Mouse (Mus musculus) liver, embryonic 14.5 days (tissue): ENCODE data around the gene Arhgap10. TPM values are rescaled to one million over a fixed set of nuclear protein-coding genes. Genes with fewer than 3 reads are reported as not detected.

Experiments used
- ATAC-seq: fragments of 200-750 bp; cut with Nextera tagmentation; 2 replicates; pipeline ENCODE4 v1.8.0; 2017; ENCODE audit warnings: moderate number of reproducible peaks, mild to moderate bottlenecking, moderate library complexity; ENCODE audit not compliant: insufficient read depth
- DNase-seq, 3 experiments: peaks; one replicate each; pipeline ENCODE4 v3.0.0-alpha.2; 2012 to 2013; ENCODE audit warnings: low read depth in 3 of 3, low spot score in 3 of 3
- H3K27ac ChIP-seq: fragments of 300-500 bp; sonication (generic); 2 replicates; pipeline ENCODE4 v1.5.1; 2014; ENCODE audit warnings: moderate library complexity, mild to moderate bottlenecking, control low read depth, inconsistent platforms
- H3K27me3 ChIP-seq: fragments of 300-500 bp; sonication (generic); 2 replicates; pipeline ENCODE4 v1.6.1; 2014; ENCODE audit warnings: mild to moderate bottlenecking, low read length, moderate library complexity; ENCODE audit not compliant: control insufficient read depth, insufficient read depth
- H3K36me3 ChIP-seq: fragments of 300-500 bp; sonication (generic); replicated peaks from 2 replicates; pipeline ENCODE4 v1.6.1; 2014; ENCODE audit warnings: low read depth; ENCODE audit not compliant: control insufficient read depth, insufficient read depth
- H3K4me1 ChIP-seq, 2 experiments: fragments of 200-500 bp in 1 of 2; fragments of 300-500 bp in 1 of 2; sonication (generic) in 1 of 2; replicated peaks; 2 replicates each; pipeline ENCODE4 v1.6.1; 2012 to 2014; ENCODE audit warnings: antibody characterized with exemption in 1 of 2, inconsistent platforms in 1 of 2, low read length in 1 of 2; ENCODE audit not compliant: control insufficient read depth in 2 of 2, insufficient read depth in 2 of 2
- H3K4me2 ChIP-seq: fragments of 300-500 bp; sonication (generic); 2 replicates; pipeline ENCODE4 v1.6.1; 2014; ENCODE audit warnings: low read depth, mild to moderate bottlenecking, control low read depth, moderate library complexity
- H3K4me3 ChIP-seq, 2 experiments: fragments of 200-500 bp in 1 of 2; fragments of 300-500 bp in 1 of 2; sonication (generic) in 1 of 2; 2 replicates each; pipeline ENCODE4 v1.5.1; 2012 to 2014; ENCODE audit warnings: low read depth in 2 of 2, low read length in 2 of 2, mild to moderate bottlenecking in 2 of 2, control low read depth in 1 of 2, inconsistent platforms in 1 of 2, moderate library complexity in 1 of 2; ENCODE audit not compliant: insufficient read depth in 1 of 2
- H3K9ac ChIP-seq: fragments of 300-500 bp; sonication (generic); replicated peaks from 2 replicates; pipeline ENCODE4 v1.6.1; 2014; ENCODE audit warnings: mild to moderate bottlenecking, control low read depth, moderate library complexity
- H3K9me3 ChIP-seq: fragments of 300-500 bp; sonication (generic); 2 replicates; pipeline ENCODE4 v1.6.1; 2016; ENCODE audit warnings: low read length, mixed read lengths; ENCODE audit not compliant: control insufficient read depth
- CTCF ChIP-seq: IDR thresholded peaks from 2 replicates; pipeline ENCODE4 v1.5.1; 2016; ENCODE audit warnings: antibody characterized with exemption, low read depth, control low read depth
- EP300 ChIP-seq: IDR thresholded peaks from 2 replicates; pipeline ENCODE4 v1.6.1; 2016; ENCODE audit warnings: antibody characterized with exemption, low read depth
- WGBS: fragments of 180-500 bp; shearing (Covaris S2); extraction: QIAGEN DNeasy Blood & Tissue Kit; methylation state at CpG from one replicate; pipeline ENCODE4 v1.1.7; 2014; ENCODE audit not compliant: insufficient replicate concordance; 5-methylcytosine and 5-hydroxymethylcytosine counted together
- polyA plus RNA-seq, 2 experiments: library from polyadenylated mRNA; depleted of rRNA in 1 of 2; stranded (reverse) in 1 of 2; unstranded in 1 of 2; fragments of >200 nt; fragmentation: Nextera tagmentation in 1 of 2; extraction: Ambion mirVana in 1 of 2; gene quantifications; 2 replicates each; pipeline versions ENCODE4 v1.2.1 to v1.2.3; 2012 to 2014

The Arhgap10 gene
- polyA plus RNA-seq, 2 experiments = 4.6 TPM

DNA sequence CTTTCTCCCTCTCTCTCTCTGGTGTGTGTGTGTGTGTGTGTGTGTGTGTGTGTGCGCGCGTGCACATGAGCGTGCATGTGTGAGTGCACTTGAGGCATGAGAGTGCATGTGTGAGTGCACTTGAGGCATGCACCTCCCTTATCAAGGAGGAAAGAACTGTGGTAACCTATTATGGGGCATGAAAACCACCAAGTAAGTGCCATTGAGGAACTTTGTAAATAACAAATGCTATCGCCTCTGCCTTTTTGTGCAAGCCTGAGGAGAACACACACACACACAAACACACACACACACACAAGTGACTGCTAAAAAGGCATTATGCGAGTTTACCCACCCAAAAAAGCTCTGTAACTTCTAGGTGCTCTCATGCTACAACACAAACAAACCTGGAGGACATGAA, 28.5 kb downstream of the Arhgap10 start:
- Histone ChIP-seq H3K4me3 (no peak overlapping the region), H3K27ac (no peak overlapping the region), H3K27me3 (no peaks in the 10 kb centered on the region), H3K36me3 (no peaks in the 10 kb centered on the region), H3K9ac (no peak overlapping the region), H3K4me1 (peaks cover 35 to 62% of the 10 kb centered on the region in 2 experiments), H3K4me2 (no peak overlapping the region), H3K9me3 (no peaks in the 10 kb centered on the region)
- DNase-seq = no peak
- TF ChIP-seq EP300 (no peak), CTCF (no peak)
- no peak for ATAC-seq
- WGBS = 77% methylated on average over 6 of the region's 6 CpGs

DNA sequence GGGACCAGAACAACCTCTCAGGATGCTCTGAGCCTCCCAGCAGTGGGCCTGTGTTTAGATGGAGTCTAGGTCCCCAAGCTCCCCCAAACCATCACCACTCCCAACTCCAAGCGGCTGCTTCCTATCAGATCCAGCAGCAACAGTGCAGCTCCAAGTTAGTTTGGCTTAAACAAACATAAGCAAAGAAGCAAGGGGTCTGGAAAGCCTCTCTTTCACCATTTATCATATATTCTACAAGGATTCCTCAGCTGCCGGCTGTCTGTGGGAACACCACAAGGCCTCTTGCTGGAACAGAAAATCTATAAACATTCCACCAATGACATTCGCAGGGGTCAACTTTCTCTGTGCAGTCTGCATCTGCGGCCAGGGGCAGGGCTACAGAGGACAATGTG, 29.5 kb downstream of the Arhgap10 start:
- DNase-seq = no peak
- H3K4me1 ChIP-seq = peaks cover 41 to 66% of the 10 kb centered on the region in 2 experiments
- no peak overlapping the region for H3K27ac ChIP-seq
- no peak overlapping the region for H3K4me3 ChIP-seq
- no peaks in the 10 kb centered on the region for H3K9me3 ChIP-seq
- TF ChIP-seq CTCF = no peak
- no peak for TF ChIP-seq EP300
- no peak overlapping the region for H3K4me2 ChIP-seq
- no peaks in the 10 kb centered on the region for H3K36me3 ChIP-seq
- 65% methylated on average over 4 of the region's 4 CpGs for WGBS
- H3K9ac ChIP-seq = no peak overlapping the region
- ATAC-seq = no peak
- no peaks in the 10 kb centered on the region for H3K27me3 ChIP-seq

DNA sequence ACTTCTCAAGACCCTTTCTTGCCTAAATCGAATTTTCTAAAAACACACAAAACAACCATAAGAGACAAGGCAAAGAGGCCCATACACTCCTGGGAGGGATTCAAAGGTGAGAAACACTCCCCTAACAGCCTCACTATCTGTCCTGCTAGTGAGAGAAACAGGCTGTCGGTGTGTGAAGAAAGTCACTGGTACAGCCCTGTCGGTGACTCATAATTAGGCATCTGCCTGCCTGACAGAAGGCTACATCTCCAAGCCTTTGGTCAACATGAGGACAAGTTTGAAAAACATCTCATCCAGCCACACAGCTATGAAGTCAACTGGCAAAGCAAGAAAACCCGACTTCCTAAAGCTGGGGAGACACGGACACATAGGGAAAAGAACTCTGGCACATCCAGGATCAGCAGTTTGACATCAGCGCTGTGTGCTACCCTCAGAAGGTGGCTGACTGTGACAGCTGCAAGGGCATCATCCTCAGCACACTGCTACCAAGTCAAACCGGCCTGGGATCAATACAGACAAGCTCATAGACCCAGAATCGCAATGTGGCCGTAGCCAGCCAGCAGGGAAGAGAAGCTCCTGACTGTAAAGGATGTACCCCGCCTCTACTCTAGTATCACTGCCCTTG, 30.1 kb downstream of the Arhgap10 start:
- ATAC-seq = no peak
- H3K27me3 ChIP-seq = no peaks in the 10 kb centered on the region
- H3K4me2 ChIP-seq = no peak overlapping the region
- WGBS = 63% methylated on average over 10 of the region's 10 CpGs
- no peaks in the 10 kb centered on the region for H3K36me3 ChIP-seq
- H3K4me1 ChIP-seq = peaks cover 39 to 65% of the 10 kb centered on the region in 2 experiments
- no peak for DNase-seq
- no peak overlapping the region for H3K9ac ChIP-seq
- no peak overlapping the region for H3K4me3 ChIP-seq
- TF ChIP-seq CTCF (no peak), EP300 (no peak)
- no peak overlapping the region for H3K27ac ChIP-seq
- H3K9me3 ChIP-seq = no peaks in the 10 kb centered on the region

DNA sequence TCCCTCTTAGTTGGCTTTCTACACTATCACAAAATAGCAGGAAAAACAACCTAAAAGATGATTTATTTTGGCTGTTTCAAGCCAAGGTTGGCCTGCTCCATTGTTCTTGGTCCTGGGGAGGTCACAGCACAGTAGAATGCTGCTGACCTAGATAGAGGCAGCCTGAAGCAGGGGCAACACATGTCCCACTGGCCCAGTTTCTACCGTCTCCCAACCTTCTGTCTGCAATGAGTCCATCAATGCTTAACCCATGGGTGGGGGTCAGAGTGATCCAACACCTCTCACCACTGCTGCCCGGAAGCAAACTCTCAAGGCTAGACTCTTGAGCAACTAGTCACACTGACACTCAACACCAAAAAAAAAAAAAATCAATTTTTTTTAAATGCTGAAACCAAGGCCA, 31.0 kb downstream of the Arhgap10 start:
- TF ChIP-seq CTCF = no peak
- TF ChIP-seq EP300 = no peak
- no peak for DNase-seq
- peaks cover 30 to 57% of the 10 kb centered on the region in 2 experiments for H3K4me1 ChIP-seq
- H3K27me3 ChIP-seq = no peaks in the 10 kb centered on the region
- ATAC-seq = no peak
- no peak overlapping the region for H3K27ac ChIP-seq
- no peak overlapping the region for H3K4me2 ChIP-seq
- no peaks in the 10 kb centered on the region for H3K36me3 ChIP-seq
- H3K9me3 ChIP-seq = no peaks in the 10 kb centered on the region
- H3K4me3 ChIP-seq = no peak overlapping the region
- 62% methylated on average over 2 of the region's 2 CpGs for WGBS
- no peak overlapping the region for H3K9ac ChIP-seq

DNA sequence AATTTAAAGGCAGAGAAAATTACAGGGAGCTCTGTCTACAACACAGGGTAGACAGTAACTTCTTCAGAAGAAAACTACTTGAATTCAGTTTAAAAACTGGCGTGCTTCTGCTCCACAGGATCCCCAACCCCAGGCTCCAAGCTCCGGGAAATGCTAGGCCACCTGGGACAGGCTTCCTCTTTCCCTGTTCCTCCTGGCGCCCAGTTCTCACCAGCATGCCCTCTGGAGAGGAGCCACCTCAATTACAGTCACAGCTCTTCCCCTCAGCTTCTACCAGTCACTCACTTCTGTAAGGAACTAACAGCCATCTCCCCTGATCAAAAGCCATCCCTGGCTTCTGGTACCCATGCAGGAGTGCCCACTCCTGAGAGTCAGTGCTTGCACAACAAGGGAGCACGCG, 32.9 kb downstream of the Arhgap10 start:
- peaks cover 10 to 43% of the 10 kb centered on the region in 2 experiments for H3K4me1 ChIP-seq
- ATAC-seq (no peak), DNase-seq (no peak)
- no peak overlapping the region for H3K4me3 ChIP-seq
- 54% methylated on average over 5 of the region's 5 CpGs for WGBS
- H3K27ac ChIP-seq = no peak overlapping the region
- no peaks in the 10 kb centered on the region for H3K27me3 ChIP-seq
- no peak overlapping the region for H3K9ac ChIP-seq
- no peak overlapping the region for H3K4me2 ChIP-seq
- H3K36me3 ChIP-seq = no peaks in the 10 kb centered on the region
- no peaks in the 10 kb centered on the region for H3K9me3 ChIP-seq
- TF ChIP-seq EP300 = no peak
- no peak for TF ChIP-seq CTCF
